Mouse (Mus musculus) C2C12 (cell line): ENCODE data around the gene Ebf4.

Source experiments
- CEBPB ChIP-seq: IDR thresholded peaks from one replicate; pipeline ENCODE4 v1.6.1; 2011; ENCODE audit warnings: low read depth, mild to moderate bottlenecking, control low read depth, moderate library complexity
- CTCF ChIP-seq: IDR thresholded peaks from one replicate; pipeline ENCODE4 v1.5.1; 2011; ENCODE audit not compliant: control insufficient read depth, insufficient read depth, insufficient read length
- MAX ChIP-seq: IDR thresholded peaks from one replicate; pipeline ENCODE4 v1.6.1; 2011; ENCODE audit warnings: mild to moderate bottlenecking, control low read depth
- MYOD1 ChIP-seq: IDR thresholded peaks from one replicate; pipeline ENCODE4 v1.6.1; 2011; ENCODE audit warnings: low read depth; ENCODE audit not compliant: control insufficient read depth, insufficient read length

- TF ChIP-seq CTCF, result no peak
- TF ChIP-seq MAX, result no peak
- no peak for TF ChIP-seq MYOD1
- TF ChIP-seq CEBPB, result no peak
Measured at GRCm38 (mm10) chr2:130335112-130335511, 40.1 kb downstream of the Ebf4 start.
